Mouse (Mus musculus): ENCODE data around the gene Hist2h3b. TPM values are rescaled to one million over a fixed set of nuclear protein-coding genes. Genes with fewer than 3 reads are reported as not detected.
"Not testable (repeated sequence)": the region's sequence is repeated elsewhere in the genome, so short reads cannot be mapped to it uniquely, and the experiment has no call there.

Hist2h3b gene
- polyA plus RNA-seq, 1 experiment from 2014 or later, result 57.2 TPM

DNA sequence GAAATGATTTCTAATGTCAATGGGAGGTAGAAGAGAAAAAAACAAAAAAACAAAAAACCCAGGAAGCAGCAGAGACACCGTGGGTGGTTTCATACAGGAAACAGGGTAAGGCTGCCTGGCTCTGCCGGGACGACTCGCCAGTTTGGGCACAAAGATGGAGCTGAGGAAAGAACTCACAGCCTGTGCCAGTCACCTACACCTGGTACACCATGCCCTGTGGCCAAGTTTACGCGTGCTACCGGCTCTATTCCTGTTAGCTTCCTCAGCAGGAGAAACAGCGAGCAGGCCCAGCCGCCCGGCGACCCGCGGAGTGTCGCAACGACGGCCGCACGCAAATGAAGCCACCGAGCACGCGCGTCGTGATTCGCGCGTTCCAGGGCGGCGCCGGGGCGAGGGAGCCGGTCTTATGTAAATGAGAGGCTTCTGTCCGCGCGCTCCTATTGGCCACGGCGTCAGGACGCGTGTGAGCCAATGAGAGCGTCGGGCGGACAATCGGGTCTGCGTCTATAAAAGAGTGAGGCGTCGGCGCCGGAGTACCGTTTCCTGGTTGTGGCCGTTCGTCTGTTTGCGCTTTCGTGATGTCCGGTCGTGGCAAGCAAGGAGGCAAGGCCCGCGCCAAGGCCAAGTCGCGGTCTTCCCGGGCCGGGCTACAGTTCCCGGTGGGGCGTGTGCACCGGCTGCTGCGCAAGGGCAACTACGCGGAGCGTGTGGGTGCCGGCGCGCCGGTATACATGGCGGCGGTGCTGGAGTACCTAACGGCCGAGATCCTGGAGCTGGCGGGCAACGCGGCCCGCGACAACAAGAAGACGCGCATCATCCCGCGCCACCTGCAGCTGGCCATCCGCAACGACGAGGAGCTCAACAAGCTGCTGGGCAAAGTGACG lies 23.2 kb upstream of the Hist2h3b start, which contains the start of gene Hist2h2aa1:
Hist2h2aa1 (plus strand) TSS at position 495 of the 884 bp plus-strand sequence.
- peak; percentile 81 for DNase-seq (ENCODE audit: low spot score)
- Histone ChIP-seq H3K4me3 (peak within 1 kb of the TSS; percentile 62), H3K27ac (replicated peaks) (peak within 1 kb of the TSS; percentile 98), H3K4me1 (peaks cover 41% of the 10 kb centered on the region)
- not testable (repeated sequence) for H3K27me3 ChIP-seq (ENCODE audit: low read depth, poor library complexity, severe bottlenecking); H3K9me3 ChIP-seq (replicated peaks); H3K36me3 ChIP-seq
- under 1% methylated on average over 44 of the region's 88 CpGs for WGBS

DNA sequence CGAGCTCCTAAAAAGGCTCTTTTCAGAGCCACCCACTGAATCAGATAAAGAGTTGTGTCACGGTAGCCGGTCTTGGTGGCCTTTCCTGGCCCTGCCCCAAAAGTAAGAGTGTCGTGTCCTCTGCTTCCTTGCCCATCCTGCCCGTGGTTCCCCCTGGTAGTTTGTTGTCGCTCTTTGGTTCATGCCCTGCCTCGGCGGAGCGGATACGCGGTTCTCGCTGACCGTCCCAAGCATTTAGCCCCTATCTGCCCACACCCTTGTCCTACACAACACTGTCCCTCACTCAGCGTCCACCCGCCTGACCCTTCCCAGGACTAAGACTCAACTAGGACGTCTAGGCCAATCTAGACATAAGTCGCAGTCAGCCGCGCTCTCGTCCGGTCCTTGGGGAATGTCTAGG lies 22.4 kb upstream of the Hist2h3b start:
- under 1% methylated on average over 10 of the region's 21 CpGs for WGBS
- peaks cover 35% of the 10 kb centered on the region for H3K4me1 ChIP-seq
- H3K4me3 ChIP-seq, result peak overlapping the region; percentile 47
- DNase-seq (ENCODE audit: low spot score); H3K36me3 ChIP-seq; H3K27me3 ChIP-seq (ENCODE audit: low read depth, poor library complexity, severe bottlenecking); H3K9me3 ChIP-seq (replicated peaks): not testable (repeated sequence)
- peak overlapping the region; percentile 80 for H3K27ac ChIP-seq (replicated peaks)

DNA sequence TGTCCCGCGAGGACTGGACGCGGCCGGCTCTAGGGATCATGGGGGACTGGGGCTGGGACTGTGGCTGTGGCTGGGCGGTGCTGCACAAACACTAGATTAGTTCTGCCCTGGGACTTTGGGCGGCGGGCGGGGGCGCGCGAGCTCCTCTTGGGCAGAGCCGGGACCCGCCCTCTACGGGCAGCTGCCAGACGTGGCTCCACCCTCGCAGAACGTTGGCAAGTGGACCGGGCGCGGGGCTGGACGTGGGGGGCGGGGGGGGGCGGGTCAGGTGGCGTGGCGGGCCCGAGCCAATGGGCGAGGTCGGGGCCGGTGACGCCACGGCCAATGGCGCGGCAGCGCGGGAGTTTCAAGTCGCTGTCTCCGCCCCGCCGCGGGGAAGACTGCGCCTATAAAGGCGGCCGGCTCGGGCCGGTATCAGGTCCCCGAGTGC lies 22.0 kb upstream of the Hist2h3b start, which contains the start of gene Hist2h3c1:
Hist2h3c1 (plus strand) TSS at position 259 of the 430 bp plus-strand sequence.
- not testable (repeated sequence) for H3K36me3 ChIP-seq; H3K27me3 ChIP-seq (ENCODE audit: low read depth, poor library complexity, severe bottlenecking); H3K9me3 ChIP-seq (replicated peaks); DNase-seq (ENCODE audit: low spot score)
- peak within 1 kb of the TSS; percentile 89 for H3K27ac ChIP-seq (replicated peaks)
- peaks cover 34% of the 10 kb centered on the region for H3K4me1 ChIP-seq
- H3K4me3 ChIP-seq, result peak within 1 kb of the TSS; percentile 61
- WGBS, result 3% methylated on average over 12 of the region's 47 CpGs

DNA sequence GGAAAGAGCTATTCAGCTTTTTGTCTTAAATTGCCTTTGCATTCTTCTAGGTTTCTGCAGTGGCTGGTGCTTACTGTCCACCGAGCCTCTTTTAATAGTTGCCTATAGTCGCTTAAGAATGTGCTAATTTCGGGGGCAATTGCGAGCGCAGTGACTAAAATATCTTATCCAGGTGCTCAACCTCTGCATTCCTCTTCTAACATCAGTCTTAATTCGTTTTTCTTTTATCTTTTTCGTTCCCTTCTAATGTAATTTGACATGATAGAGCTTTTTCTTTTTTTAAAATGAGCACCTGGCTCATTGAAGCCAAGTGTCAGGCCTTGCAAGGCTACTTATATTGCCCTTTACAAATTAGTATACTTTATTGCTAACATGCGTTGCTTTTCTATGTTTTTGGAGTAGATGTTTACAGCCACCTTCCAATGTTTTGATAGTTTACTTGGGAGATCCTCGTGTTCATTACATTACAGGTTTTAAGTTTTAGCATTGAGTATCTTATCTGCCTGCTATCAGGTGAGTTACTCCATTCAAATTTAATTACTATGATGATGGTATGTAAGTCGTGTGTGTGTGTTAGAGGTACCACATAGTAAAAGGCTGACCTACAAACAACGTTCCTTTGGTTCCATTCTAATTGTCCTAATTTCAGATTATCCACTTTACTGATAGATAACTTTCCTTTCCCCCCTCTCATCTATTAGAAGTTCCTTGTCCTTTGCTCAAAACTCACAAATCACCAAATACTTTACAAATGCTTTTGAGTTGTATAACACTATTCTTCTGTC lies 20.9 kb upstream of the Hist2h3b start:
- 4% methylated on average over 11 of the region's 11 CpGs for WGBS
- DNase-seq (ENCODE audit: low spot score), result peak; percentile 42
- H3K4me1 ChIP-seq, result peaks cover 34% of the 10 kb centered on the region

DNA sequence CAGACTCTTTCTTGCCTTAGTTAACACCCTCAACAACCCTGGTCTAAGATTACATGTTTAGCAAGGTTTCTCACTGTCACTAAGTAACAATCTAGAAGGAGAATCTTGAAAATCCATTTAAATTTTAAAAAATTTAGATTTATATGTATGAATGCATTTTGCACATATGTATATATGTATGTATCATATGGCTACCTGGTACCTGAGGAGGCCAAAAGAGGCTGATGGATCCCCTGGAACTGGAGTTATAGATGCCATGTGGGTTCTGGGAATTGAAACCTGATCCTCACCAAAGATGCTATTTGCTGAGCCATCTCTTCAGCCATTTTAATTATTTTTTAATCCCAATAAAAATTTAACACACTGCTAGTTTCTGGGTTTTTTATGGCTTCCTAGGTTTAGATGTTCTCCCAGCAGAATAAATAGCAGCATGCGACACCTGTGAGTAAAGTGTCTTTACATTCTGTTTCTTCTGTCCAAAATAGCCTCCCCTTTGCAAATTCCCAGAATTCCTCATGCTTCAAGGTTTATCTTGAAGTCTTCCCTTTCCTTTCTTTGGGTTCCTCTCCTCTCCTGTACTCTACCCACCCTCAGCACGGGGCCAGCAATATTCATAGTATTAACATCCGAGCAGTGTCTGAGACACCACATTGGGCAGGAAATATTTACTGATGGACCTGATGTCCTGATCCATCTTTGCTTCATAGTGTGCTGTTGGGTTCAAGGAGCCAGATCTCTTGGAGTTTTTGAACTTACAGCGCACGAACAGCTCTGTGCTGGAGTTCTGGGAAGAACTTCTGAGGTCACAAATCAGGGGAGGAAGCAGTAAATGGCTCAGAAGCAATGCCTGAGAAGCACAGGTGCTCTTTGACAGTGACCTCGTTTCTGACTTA lies 20.1 kb upstream of the Hist2h3b start:
- peaks cover 34% of the 10 kb centered on the region for H3K4me1 ChIP-seq
- peak overlapping the region; percentile 89 for H3K27ac ChIP-seq (replicated peaks)
- H3K9me3 ChIP-seq (replicated peaks), result no peaks in the 10 kb centered on the region
- H3K27me3 ChIP-seq (ENCODE audit: low read depth, poor library complexity, severe bottlenecking), result no peaks in the 10 kb centered on the region
- DNase-seq (ENCODE audit: low spot score), result no peak
- peak overlapping the region; percentile 61 for H3K4me3 ChIP-seq
- H3K36me3 ChIP-seq, result no peaks in the 10 kb centered on the region
- WGBS, result 60% methylated on average over 6 of the region's 6 CpGs

More for the DNA sequence above, 20.9 kb upstream of the Hist2h3b start:
- no peaks in the 10 kb centered on the region for H3K27me3 ChIP-seq (ENCODE audit: low read depth, poor library complexity, severe bottlenecking)
- peak overlapping the region; percentile 61 for H3K4me3 ChIP-seq
- peak overlapping the region; percentile 89 for H3K27ac ChIP-seq (replicated peaks)
- no peaks in the 10 kb centered on the region for H3K36me3 ChIP-seq
- H3K9me3 ChIP-seq (replicated peaks), result no peaks in the 10 kb centered on the region

DNA sequence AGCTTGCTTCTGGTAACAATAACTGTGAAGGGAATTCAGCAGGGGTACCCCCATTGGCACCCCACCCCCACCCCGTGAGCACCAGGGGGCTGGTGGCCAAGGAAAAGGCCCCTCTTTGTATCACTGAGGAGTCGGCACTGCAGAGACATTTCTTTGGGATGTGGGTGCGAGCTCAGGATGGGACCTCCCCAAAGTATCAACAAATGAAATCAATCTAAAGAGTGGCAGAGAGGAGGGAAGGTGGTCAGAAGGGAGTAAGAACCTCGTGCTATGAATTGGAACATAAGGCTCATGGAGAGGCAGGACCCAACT lies 19.5 kb upstream of the Hist2h3b start:
- WGBS, result 52% methylated on average over 4 of the region's 4 CpGs
- H3K27ac ChIP-seq (replicated peaks), result peak overlapping the region; percentile 89
- no peaks in the 10 kb centered on the region for H3K36me3 ChIP-seq
- H3K9me3 ChIP-seq (replicated peaks), result no peaks in the 10 kb centered on the region
- no peaks in the 10 kb centered on the region for H3K27me3 ChIP-seq (ENCODE audit: low read depth, poor library complexity, severe bottlenecking)
- peak overlapping the region; percentile 61 for H3K4me3 ChIP-seq
- peaks cover 28% of the 10 kb centered on the region for H3K4me1 ChIP-seq
- no peak for DNase-seq (ENCODE audit: low spot score)

DNA sequence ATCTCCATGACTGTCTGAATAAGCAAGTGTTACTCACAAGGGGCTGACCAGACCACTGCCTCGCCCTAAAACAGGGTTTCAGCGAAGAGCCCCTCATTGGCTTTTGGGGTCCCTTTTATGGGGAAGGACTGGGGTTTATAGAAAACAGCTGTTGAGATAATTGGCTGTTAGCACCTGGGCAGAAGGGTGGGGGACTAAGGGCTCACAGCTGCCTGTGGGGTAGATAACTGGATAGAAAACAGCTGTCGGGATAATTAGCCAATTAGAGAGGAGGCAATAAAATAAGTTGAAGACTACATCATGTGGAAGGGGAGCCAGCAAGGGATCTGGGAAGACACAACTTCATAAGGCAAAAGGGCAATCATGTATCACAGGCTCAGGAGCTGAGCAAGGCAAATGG lies 17.6 kb upstream of the Hist2h3b start:
- Histone ChIP-seq H3K27ac (replicated peaks) (peak overlapping the region; percentile 13; the same call in 1 of the 2 replicates), H3K36me3 (no peaks in the 10 kb centered on the region), H3K4me3 (no peak overlapping the region), H3K4me1 (peaks cover 23% of the 10 kb centered on the region), H3K27me3 (ENCODE audit: low read depth, poor library complexity, severe bottlenecking) (no peaks in the 10 kb centered on the region), H3K9me3 (replicated peaks) (no peaks in the 10 kb centered on the region)
- WGBS, result 87% methylated on average over 3 of the region's 3 CpGs
- no peak for DNase-seq (ENCODE audit: low spot score)

DNA sequence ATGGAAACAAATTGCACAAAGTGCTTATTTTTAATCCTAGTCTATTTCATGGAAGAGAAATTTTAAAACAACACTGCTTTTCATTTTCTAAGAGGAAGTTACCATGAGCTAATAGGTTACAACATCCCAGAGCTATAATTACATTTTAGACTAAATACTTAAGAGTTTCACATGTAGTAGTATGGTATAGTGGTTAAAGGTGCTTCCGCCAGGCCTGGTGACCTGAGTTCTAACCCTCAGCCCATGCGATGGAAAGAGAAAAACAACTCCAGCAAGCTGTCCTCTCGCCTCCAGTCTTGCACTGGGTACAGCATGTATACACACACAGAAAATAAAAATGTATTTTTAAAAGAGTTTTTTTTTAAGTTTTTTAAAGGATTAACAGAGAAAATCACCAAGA lies 16.7 kb upstream of the Hist2h3b start:
- Histone ChIP-seq H3K27me3 (ENCODE audit: low read depth, poor library complexity, severe bottlenecking) (no peaks in the 10 kb centered on the region), H3K4me1 (peaks cover 23% of the 10 kb centered on the region), H3K4me3 (no peak overlapping the region), H3K36me3 (no peaks in the 10 kb centered on the region), H3K9me3 (replicated peaks) (no peaks in the 10 kb centered on the region), H3K27ac (replicated peaks) (no peak overlapping the region)
- 84% methylated on average over 3 of the region's 3 CpGs for WGBS
- DNase-seq (ENCODE audit: low spot score), result no peak

DNA sequence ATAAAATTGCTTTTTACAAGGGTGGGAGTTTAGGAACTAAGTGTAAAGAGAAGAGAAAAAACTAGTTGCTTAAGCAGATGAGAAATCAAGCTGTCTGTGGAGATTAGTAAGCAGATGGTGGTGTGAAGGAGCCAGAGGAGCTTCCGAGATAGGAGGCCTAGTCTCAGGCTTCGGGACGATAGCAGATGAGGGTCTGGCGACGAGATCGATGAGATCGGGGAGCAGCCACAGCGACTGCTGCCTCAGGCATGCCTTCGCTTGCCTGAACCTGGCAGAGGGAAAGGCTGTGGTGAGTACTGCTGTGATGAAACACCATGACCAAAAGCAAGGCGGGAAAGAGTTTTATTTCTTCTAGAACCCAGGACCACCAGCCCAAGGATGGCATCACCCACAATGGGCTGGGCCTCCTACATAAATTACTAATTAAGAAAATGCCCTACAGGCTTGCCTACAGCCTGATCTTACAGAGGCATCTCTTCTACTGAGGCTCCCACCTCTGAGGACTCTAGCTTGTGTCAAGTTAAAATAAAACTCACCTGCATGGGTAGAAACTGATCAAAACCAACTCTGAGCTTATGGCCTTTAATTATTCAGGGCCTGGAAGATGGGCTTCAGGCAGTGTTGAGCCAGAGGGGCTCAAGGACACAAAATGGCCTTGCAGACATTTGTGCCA lies 13.6 kb upstream of the Hist2h3b start:
- H3K4me1 ChIP-seq, result peaks cover 6% of the 10 kb centered on the region
- WGBS, result 53% methylated on average over 10 of the region's 10 CpGs
- no peak overlapping the region for H3K4me3 ChIP-seq
- DNase-seq (ENCODE audit: low spot score), result peak; percentile 50
- no peaks in the 10 kb centered on the region for H3K9me3 ChIP-seq (replicated peaks)
- H3K27me3 ChIP-seq (ENCODE audit: low read depth, poor library complexity, severe bottlenecking), result no peaks in the 10 kb centered on the region
- no peaks in the 10 kb centered on the region for H3K36me3 ChIP-seq
- H3K27ac ChIP-seq (replicated peaks), result peak overlapping the region; percentile 56

DNA sequence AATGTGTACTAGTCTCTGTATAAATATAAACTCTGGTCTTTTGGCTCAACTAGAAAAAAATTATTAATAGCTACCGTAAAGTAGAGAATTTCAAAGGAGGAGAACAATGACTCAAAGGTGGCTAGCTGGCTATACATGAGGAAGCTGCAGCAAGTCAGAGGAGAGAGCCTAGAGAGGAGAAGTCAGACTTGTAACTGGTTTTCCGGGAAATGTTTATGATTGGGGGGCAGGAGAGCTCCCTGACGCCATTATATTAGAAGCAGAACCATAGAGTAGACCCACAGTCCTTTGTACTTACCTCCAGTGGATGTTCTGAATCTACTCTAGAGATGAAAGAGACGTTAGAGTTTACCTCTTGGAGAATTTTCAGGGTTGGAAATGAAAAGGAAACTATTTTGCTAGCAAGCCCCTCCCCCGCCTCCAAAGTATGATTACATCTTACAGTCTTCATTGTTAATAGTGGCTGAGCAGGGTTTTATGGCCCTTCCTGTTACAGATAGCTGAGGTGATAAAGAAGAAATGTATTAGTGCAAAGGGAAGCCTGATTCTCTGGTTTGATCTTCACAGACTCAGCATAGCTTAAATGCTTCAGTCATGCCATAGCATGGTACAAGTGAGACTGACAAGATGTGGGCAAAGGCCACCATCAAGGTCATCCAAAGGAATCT lies 12.4 kb upstream of the Hist2h3b start:
- H3K9me3 ChIP-seq (replicated peaks), result no peaks in the 10 kb centered on the region
- no peak overlapping the region for H3K4me3 ChIP-seq
- H3K36me3 ChIP-seq, result no peaks in the 10 kb centered on the region
- WGBS, result 88% methylated on average over 5 of the region's 5 CpGs
- DNase-seq (ENCODE audit: low spot score), result no peak
- H3K27me3 ChIP-seq (ENCODE audit: low read depth, poor library complexity, severe bottlenecking), result no peaks in the 10 kb centered on the region
- no peak overlapping the region for H3K27ac ChIP-seq (replicated peaks)
- peaks cover 7% of the 10 kb centered on the region for H3K4me1 ChIP-seq

DNA sequence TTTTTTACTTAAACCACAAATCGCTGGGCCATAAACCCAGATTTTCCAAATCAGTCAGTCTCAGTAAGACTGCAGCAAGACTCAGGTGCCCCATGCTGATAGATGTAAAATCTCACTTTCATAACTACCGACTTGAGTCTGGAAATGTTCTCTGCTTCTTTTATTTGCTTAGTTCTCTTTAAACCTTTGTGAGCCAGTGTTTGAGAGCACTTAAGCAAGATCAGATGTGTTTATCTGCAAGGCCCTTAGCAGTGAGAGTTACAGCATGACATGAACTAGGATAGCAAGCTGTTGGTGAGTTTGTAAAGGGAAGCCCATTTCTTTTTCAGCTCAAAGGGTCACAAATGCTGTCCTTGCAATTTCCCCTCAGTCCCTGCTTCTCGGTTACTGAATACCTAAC lies 11.3 kb upstream of the Hist2h3b start:
- H3K9me3 ChIP-seq (replicated peaks), result no peaks in the 10 kb centered on the region
- H3K4me1 ChIP-seq, result peaks cover 18% of the 10 kb centered on the region
- no peak overlapping the region for H3K4me3 ChIP-seq
- WGBS, result 84% methylated on average over 3 of the region's 3 CpGs
- H3K36me3 ChIP-seq, result no peaks in the 10 kb centered on the region
- no peak for DNase-seq (ENCODE audit: low spot score)
- H3K27ac ChIP-seq (replicated peaks), result no peak overlapping the region
- H3K27me3 ChIP-seq (ENCODE audit: low read depth, poor library complexity, severe bottlenecking), result no peaks in the 10 kb centered on the region

Measured in midbrain, embryonic 10.5 days (tissue).